Mouse (Mus musculus) lung, adult 2 months (tissue): Measurements from ENCODE around the gene Gm10160. TPM values are rescaled to one million over a fixed set of nuclear protein-coding genes. Genes with fewer than 3 reads are reported as not detected.

Experiments used
- DNase-seq: peaks from one replicate; pipeline ENCODE4 v3.0.0; 2022
- H3K4me1 ChIP-seq: fragments of 200-500 bp; 2 replicates; pipeline ENCODE4 v1.6.1; 2011; ENCODE audit warnings: low read length; ENCODE audit not compliant: control insufficient read depth, insufficient read depth
- H3K4me3 ChIP-seq: fragments of 200-500 bp; replicated peaks from 2 replicates; pipeline ENCODE3; 2011; ENCODE audit warnings: low read depth, mild to moderate bottlenecking, control low read depth, low read length; ENCODE audit errors: extremely low read depth
- CTCF ChIP-seq: fragments of 200-500 bp; IDR thresholded peaks from 2 replicates; pipeline ENCODE4 v1.5.1; 2011; ENCODE audit warnings: mild to moderate bottlenecking, low read length, control low read depth; ENCODE audit not compliant: insufficient read depth
- POLR2A ChIP-seq: fragments of 200-500 bp; IDR thresholded peaks from 2 replicates; pipeline ENCODE4 v1.6.1; 2011; ENCODE audit warnings: low read depth, mild to moderate bottlenecking, control low read depth, low read length, borderline replicate concordance; ENCODE audit errors: extremely low read depth
- WGBS: fragments of 180-500 bp; shearing (Covaris S2); methylation state at CpG from one replicate; pipeline ENCODE4 v1.1.7; 2018; 5-methylcytosine and 5-hydroxymethylcytosine counted together
- polyA plus RNA-seq: library from polyadenylated mRNA; depleted of rRNA; stranded (reverse); fragments of >200 nt; gene quantifications from 2 replicates; pipeline ENCODE4 v1.2.3, GENCODE M21; 2012

Gm10160 gene
- polyA plus RNA-seq, 1 experiment = not detected

- Histone ChIP-seq H3K4me1 (peaks cover 4% of the 10 kb centered on the region; the same call in 1 of the 2 replicates), H3K4me3 (no peak overlapping the region)
- TF ChIP-seq CTCF = no peak
- 23% methylated on average over 1 of the region's 1 CpGs for WGBS
- no peak for DNase-seq
These were observed 18.2 kb upstream of the Gm10160 start for GRCm38 (mm10) chr7:81873807-81874206.

- TF ChIP-seq POLR2A (no peak), CTCF (no peak)
- 37% methylated on average over 13 of the region's 13 CpGs for whole genome bisulfite sequencing
- Histone ChIP-seq H3K4me1 (peaks cover 5% of the 10 kb centered on the region; the same call in 1 of the 2 replicates), H3K4me3 (no peak overlapping the region)
- no peak for DNase-seq
These were observed 17.0 kb upstream of the Gm10160 start for GRCm38 (mm10) chr7:81872493-81873013.

- peak; percentile 81 for TF ChIP-seq CTCF
- no peak for TF ChIP-seq POLR2A
- peaks cover 11% of the 10 kb centered on the region; the same call in 1 of the 2 replicates for H3K4me1 ChIP-seq
- H3K4me3 ChIP-seq = no peak overlapping the region
- 27% methylated on average over 6 of the region's 6 CpGs for WGBS
- DNase-seq = peak; percentile 68
These were observed 12.6 kb upstream of the Gm10160 start for GRCm38 (mm10) chr7:81868158-81868557.

GRCm38 (mm10) chr7:81867231-81867930, 11.8 kb upstream of the Gm10160 start:
- Histone ChIP-seq H3K4me3 (no peak overlapping the region), H3K4me1 (peaks cover 10% of the 10 kb centered on the region; the same call in 1 of the 2 replicates)
- DNase-seq = no peak
- TF ChIP-seq POLR2A (no peak), CTCF (no peak)
- 82% methylated on average over 9 of the region's 9 CpGs for WGBS

GRCm38 (mm10) chr7:81865937-81866336, 10.3 kb upstream of the Gm10160 start:
- no peak overlapping the region for H3K4me3 ChIP-seq
- peaks cover 12% of the 10 kb centered on the region; the same call in 1 of the 2 replicates for H3K4me1 ChIP-seq
- WGBS = 90% methylated on average over 6 of the region's 6 CpGs
- TF ChIP-seq CTCF (no peak), POLR2A (no peak)
- no peak for DNase-seq

- peaks cover 13% of the 10 kb centered on the region; the same call in 1 of the 2 replicates for H3K4me1 ChIP-seq
- no peak overlapping the region for H3K4me3 ChIP-seq
- TF ChIP-seq POLR2A = no peak
- no peak for TF ChIP-seq CTCF
- DNase-seq = no peak
- 84% methylated on average over 6 of the region's 6 CpGs for WGBS
These were observed 9.0 kb upstream of the Gm10160 start for GRCm38 (mm10) chr7:81864552-81864951.

- Histone ChIP-seq H3K4me3 (peak overlapping the region; percentile 17), H3K4me1 (peaks cover 13% of the 10 kb centered on the region; the same call in 1 of the 2 replicates)
- WGBS = 48% methylated on average over 24 of the region's 24 CpGs
- DNase-seq = peak; percentile 36
- no peak for TF ChIP-seq CTCF
- TF ChIP-seq POLR2A = peak; percentile 70; the same call in 1 of the 2 replicates
These were observed 7.3 kb upstream of the Gm10160 start for GRCm38 (mm10) chr7:81862587-81863583.

- no peak for DNase-seq
- Histone ChIP-seq H3K4me1 (peaks cover 9% of the 10 kb centered on the region; the same call in 1 of the 2 replicates), H3K4me3 (no peak overlapping the region)
- TF ChIP-seq POLR2A (no peak), CTCF (no peak)
- 50% methylated on average over 4 of the region's 4 CpGs for WGBS
These were observed 6.3 kb upstream of the Gm10160 start for GRCm38 (mm10) chr7:81861921-81862320.

- H3K4me1 ChIP-seq = peaks cover 9% of the 10 kb centered on the region; the same call in 1 of the 2 replicates
- DNase-seq = no peak
- WGBS = 88% methylated on average over 2 of the region's 2 CpGs
- no peak overlapping the region for H3K4me3 ChIP-seq
- TF ChIP-seq CTCF = no peak
- no peak for TF ChIP-seq POLR2A
These were observed 5.9 kb upstream of the Gm10160 start for GRCm38 (mm10) chr7:81861461-81861860.
